Comparison of ENCODE assay signal across 25 mouse cellular contexts in genomic region chr14:81788859-81789258, GRCm38 (mm10).
"Had no signal": no experiment of that assay in that cellular context is flagged by ENCODE, and none has a peak within 500 bp of the region (broad histone marks: within the 10 kb centered on the region; RNA-seq: fewer than 3 reads in every experiment).

No protein-coding gene starts in this region.

- H3K9ac ChIP-seq: embryonic facial prominence, embryonic 12.5 days; embryonic facial prominence, embryonic 13.5 days; embryonic facial prominence, embryonic 15.5 days; forebrain, embryonic 12.5 days; forebrain, embryonic 13.5 days; forebrain, embryonic 15.5 days; forebrain, postnatal 0 days had no signal

- H3K4me1 ChIP-seq: embryonic facial prominence, embryonic 10.5 days; embryonic facial prominence, embryonic 12.5 days; embryonic facial prominence, embryonic 13.5 days; embryonic facial prominence, embryonic 15.5 days; forebrain, embryonic 10.5 days; forebrain, embryonic 12.5 days; forebrain, embryonic 13.5 days; forebrain, embryonic 15.5 days; heart, embryonic 10.5 days had no signal

- DNase-seq: cerebellum, adult 9-10 months; cerebellum, adult 9-11 months; cerebellum, postnatal 10 days; cerebellum, postnatal 14 days; cerebellum, postnatal 25 days; cerebellum, postnatal 36 days; embryo, embryonic 11 days; forebrain, postnatal 0 days; gastrocnemius, adult 2 months; gastrocnemius, postnatal 10 days; gastrocnemius, postnatal 14 days; gastrocnemius, postnatal 25 days; gastrocnemius, postnatal 36 days; heart, adult 18-20 months; heart, adult 2 months had no signal

- H3K27me3 ChIP-seq: embryonic facial prominence, embryonic 12.5 days; embryonic facial prominence, embryonic 13.5 days; embryonic facial prominence, embryonic 15.5 days; forebrain, embryonic 12.5 days; forebrain, embryonic 13.5 days; forebrain, embryonic 15.5 days had no signal

- H3K9me3 ChIP-seq: embryonic facial prominence, embryonic 10.5 days; embryonic facial prominence, embryonic 12.5 days; embryonic facial prominence, embryonic 13.5 days; embryonic facial prominence, embryonic 15.5 days; forebrain, embryonic 10.5 days; forebrain, embryonic 12.5 days; forebrain, embryonic 13.5 days; forebrain, embryonic 15.5 days; heart, embryonic 10.5 days had no signal

- H3K36me3 ChIP-seq: embryonic facial prominence, embryonic 10.5 days; embryonic facial prominence, embryonic 12.5 days; embryonic facial prominence, embryonic 13.5 days; embryonic facial prominence, embryonic 15.5 days; forebrain, embryonic 10.5 days; forebrain, embryonic 12.5 days; forebrain, embryonic 15.5 days; heart, embryonic 10.5 days had no signal

- H3K27ac ChIP-seq: embryonic facial prominence, embryonic 10.5 days; embryonic facial prominence, embryonic 12.5 days; embryonic facial prominence, embryonic 13.5 days; embryonic facial prominence, embryonic 15.5 days; forebrain, embryonic 10.5 days; forebrain, embryonic 12.5 days; forebrain, embryonic 13.5 days; forebrain, embryonic 15.5 days; gastrocnemius, adult 2 months; heart, adult 2 months; heart, embryonic 10.5 days had no signal

- H3K4me3 ChIP-seq: embryonic facial prominence, embryonic 10.5 days; embryonic facial prominence, embryonic 12.5 days; embryonic facial prominence, embryonic 13.5 days; embryonic facial prominence, embryonic 15.5 days; erythroblast, embryonic 14.5 days; forebrain, embryonic 10.5 days; forebrain, embryonic 12.5 days; forebrain, embryonic 13.5 days; forebrain, embryonic 15.5 days; gastrocnemius, adult 2 months; heart, adult 2 months; heart, embryonic 10.5 days had no signal
